Mouse (Mus musculus) heart, adult 2 months (tissue): ENCODE data around the gene Aak1.

Source experiments
- CTCF ChIP-seq: fragments of 200-600 bp; IDR thresholded peaks from 2 replicates; pipeline ENCODE4 v1.8.1; 2022; ENCODE audit warnings: antibody characterized with exemption, mild to moderate bottlenecking, moderate library complexity
- EP300 ChIP-seq: fragments of 200-500 bp; IDR thresholded peaks from 2 replicates; pipeline ENCODE4 v1.6.1; 2011; ENCODE audit warnings: low read depth, low read length, control low read depth; ENCODE audit not compliant: insufficient read depth

- TF ChIP-seq EP300 (peak; percentile 40; the same call in 1 of the 2 replicates), CTCF (no peak)
Observed at GRCm38 (mm10) chr6:86823824-86824223, 25.5 kb upstream of the Aak1 start.
